In genomic region chr12:15717342-15717741, GRCm38 (mm10) we compare ENCODE assay signal across 18 mouse cellular contexts.
A peak's percentile ranks its signal among the peaks of the same experiment; 100 is the strongest.
DNase-seq lines count a peak whose midpoint lies in the region; ATAC-seq and TF ChIP-seq lines count a peak whose summit lies in the region.
"Had no signal": no experiment of that assay in that cellular context is flagged by ENCODE, and none has a peak within 500 bp of the region (broad histone marks: within the 10 kb centered on the region; RNA-seq: fewer than 3 reads in every experiment).

No protein-coding gene starts in this region.

- TF ChIP-seq EP300 in CH12.LX (IDR thresholded peaks at IDR 0.05; ENCODE audit: low read length), result 0 out of 2 replicates have a peak, but pooled peaks have one; percentile 9

- peak overlapping the region; percentile 57 for H3K27ac ChIP-seq in heart, embryonic 13.5 days (replicated peaks)
- H3K27ac ChIP-seq in kidney, postnatal 0 days, result peak overlapping the region; percentile 85
- no peak overlapping the region for H3K27ac ChIP-seq in CH12.LX (ENCODE audit: insufficient read depth, low read depth)
- H3K27ac ChIP-seq: midbrain, embryonic 12.5 days; neural tube, embryonic 15.5 days; stomach, embryonic 15.5 days had no signal

- H3K36me3 ChIP-seq in heart, embryonic 13.5 days, result no peaks in the 10 kb centered on the region
- no peaks in the 10 kb centered on the region for H3K36me3 ChIP-seq in kidney, postnatal 0 days (ENCODE audit: insufficient read depth, low read length)
- H3K36me3 ChIP-seq in CH12.LX (replicated peaks in 1 of 2; ENCODE audit: control insufficient read depth in 1 of 2, insufficient read depth in 1 of 2, low read length in 1 of 2), result no peaks in the 10 kb centered on the region
- H3K36me3 ChIP-seq: midbrain, embryonic 12.5 days; neural tube, embryonic 15.5 days; stomach, embryonic 15.5 days had no signal

- 66% methylated on average over 3 of the region's 3 CpGs for WGBS in heart, embryonic 13.5 days
- WGBS in kidney, postnatal 0 days, result 60% methylated on average over 3 of the region's 3 CpGs

- no peaks in the 10 kb centered on the region for H3K27me3 ChIP-seq in heart, embryonic 13.5 days (replicated peaks)
- no peaks in the 10 kb centered on the region for H3K27me3 ChIP-seq in kidney, postnatal 0 days (ENCODE audit: insufficient read depth, low read length)
- no peaks in the 10 kb centered on the region for H3K27me3 ChIP-seq in CH12.LX (replicated peaks)
- H3K27me3 ChIP-seq: midbrain, embryonic 12.5 days; neural tube, embryonic 15.5 days; stomach, embryonic 15.5 days had no signal

- H3K9ac ChIP-seq in heart, embryonic 13.5 days, result no peak overlapping the region
- no peak overlapping the region for H3K9ac ChIP-seq in kidney, postnatal 0 days (ENCODE audit: low read depth, low read length)
- no peak overlapping the region for H3K9ac ChIP-seq in CH12.LX (ENCODE audit: insufficient read depth, low read depth)
- H3K9ac ChIP-seq: midbrain, embryonic 12.5 days; neural tube, embryonic 15.5 days; stomach, embryonic 15.5 days had no signal

- H3K4me3 ChIP-seq in heart, embryonic 13.5 days, result no peak overlapping the region
- H3K4me3 ChIP-seq in kidney, postnatal 0 days (replicated peaks; ENCODE audit: low read depth, low read length), result no peak overlapping the region
- no peak overlapping the region for H3K4me3 ChIP-seq in CH12.LX (replicated peaks in 1 of 3; ENCODE audit: low read depth in 2 of 3, low read length in 2 of 3, poor library complexity in 1 of 3)
- H3K4me3 ChIP-seq: erythroblast, embryonic 14.5 days; midbrain, embryonic 12.5 days; neural tube, embryonic 15.5 days; stomach, embryonic 15.5 days had no signal

- TF ChIP-seq CTCF in kidney, postnatal 0 days (IDR thresholded peaks at IDR 0.05; ENCODE audit: low read depth), result no peak
- TF ChIP-seq CTCF in CH12.LX (conservative IDR thresholded peaks at IDR 0.05 in 1 of 2, IDR thresholded peaks at IDR 0.05 in 1 of 2; ENCODE audit: low read depth in 2 of 2, low read length in 2 of 2), result no peak

- no peaks in the 10 kb centered on the region for H3K9me3 ChIP-seq in heart, embryonic 13.5 days
- no peaks in the 10 kb centered on the region for H3K9me3 ChIP-seq in kidney, postnatal 0 days (replicated peaks; ENCODE audit: low read length)
- no peaks in the 10 kb centered on the region for H3K9me3 ChIP-seq in CH12.LX (replicated peaks; ENCODE audit: low read length)
- H3K9me3 ChIP-seq: midbrain, embryonic 12.5 days; neural tube, embryonic 15.5 days; stomach, embryonic 15.5 days had no signal

- no peak for DNase-seq in heart, adult 18-20 months
- DNase-seq in kidney, postnatal 0 days (ENCODE audit: low spot score), result peak; percentile 65
- DNase-seq in kidney, postnatal 25 days, result no peak
- DNase-seq in CH12.LX (ENCODE audit: extremely low read depth), result no peak
- peak; percentile 27 for DNase-seq in fibroblast of lung, adult 2 months (ENCODE audit: low read depth)
- DNase-seq in right cerebral cortex, postnatal 14 days, result no peak
- DNase-seq: cerebellum, adult 11 months; cerebellum, postnatal 25 days; layer of hippocampus, postnatal 36 days; left cerebral cortex, postnatal 4 days; retina, postnatal 1 day had no signal

- TF ChIP-seq POLR2A in CH12.LX (IDR thresholded peaks at IDR 0.05; ENCODE audit: low read depth, low read length), result no peak

- H3K4me1 ChIP-seq in heart, embryonic 13.5 days, result peaks cover 24% of the 10 kb centered on the region
- peaks cover 2% of the 10 kb centered on the region; the same call in 1 of the 2 replicates for H3K4me1 ChIP-seq in kidney, postnatal 0 days (replicated peaks; ENCODE audit: insufficient read depth, low read length)
- H3K4me1 ChIP-seq in CH12.LX (ENCODE audit: control insufficient read depth in 1 of 2, insufficient read depth in 2 of 2), result peaks cover 4 to 48% of the 10 kb centered on the region in 2 experiments; a peak in 3 of 4 replicates
- H3K4me1 ChIP-seq: midbrain, embryonic 12.5 days; neural tube, embryonic 15.5 days; stomach, embryonic 15.5 days had no signal

- H3K79me2 ChIP-seq in CH12.LX (replicated peaks; ENCODE audit: control insufficient read depth, extremely low read depth, insufficient read depth, poor library complexity, severe bottlenecking), result no peaks in the 10 kb centered on the region

- no peak for TF ChIP-seq RAD21 in CH12.LX (IDR thresholded peaks at IDR 0.05; ENCODE audit: low read depth, low read length)

- in situ Hi-C loops in CH12.LX (cut with MboI; ENCODE audit: low pct_ligation_motif_present, low pct_unique_long_range_greater_than_20kb, low sequenced_read_pairs), result no loop called here

- no peak overlapping the region for H3K4me2 ChIP-seq in heart, embryonic 13.5 days
- no peak overlapping the region for H3K4me2 ChIP-seq in kidney, postnatal 0 days (ENCODE audit: low read length)
- H3K4me2 ChIP-seq in CH12.LX (ENCODE audit: insufficient read depth, low read depth, poor library complexity, severe bottlenecking), result no peak overlapping the region
- H3K4me2 ChIP-seq: liver, embryonic 11.5 days; midbrain, embryonic 12.5 days; neural tube, embryonic 15.5 days; stomach, embryonic 15.5 days had no signal

- no peak for ATAC-seq in heart, embryonic 13.5 days (ENCODE audit: extremely low read depth, insufficient number of reproducible peaks, low FRiP score, low TSS enrichment)
- no peak for ATAC-seq in kidney, postnatal 0 days (replicated peaks; ENCODE audit: low FRiP score, low read depth)
- ATAC-seq in erythroid progenitor cell, adult 5-6 weeks (replicated peaks; ENCODE audit: low FRiP score, poor library complexity, severe bottlenecking), result no peak

- dilution Hi-C loops in CH12.LX (cut with MboI; ENCODE audit: extremely low pct_ligation_motif_present, extremely low pct_unique_long_range_greater_than_20kb, low sequenced_read_pairs), result no loop called here

TF ChIP-seq in CH12.LX, 34 proteins besides CTCF, POLR2A, EP300 and RAD21:
- TF ChIP-seq MEF2A (IDR thresholded peaks at IDR 0.05; ENCODE audit: borderline replicate concordance, low read depth, low read length) (peak; percentile 33; the same call in 1 of the 2 replicates), HCFC1 (IDR thresholded peaks at IDR 0.05; ENCODE audit: low read depth, low read length) (no peak)
TF ChIP-seq in CH12.LX: peak in this region for 1.

Comparison
In these comparisons a context has a peak if more than half of its experiments do, and no peak if none do; other contexts are left out.
1. DNase-seq: peak in kidney, postnatal 0 days (single experiment) and fibroblast of lung, adult 2 months (single experiment); none in heart, adult 18-20 months (0 of 2), kidney, postnatal 25 days (0 of 2), CH12.LX (single experiment) and right cerebral cortex, postnatal 14 days (single experiment).